Mouse (Mus musculus) ES-Bruce4 (cell line): Measurements from ENCODE around the gene Nudt21. TPM values are rescaled to one million over a fixed set of nuclear protein-coding genes. Genes with fewer than 3 reads are reported as not detected.

Experiments
- H3K27ac ChIP-seq: 2 replicates; pipeline ENCODE4 v1.5.1; 2012; ENCODE audit warnings: low read length, inconsistent platforms; ENCODE audit not compliant: insufficient read depth
- H3K27me3 ChIP-seq: 2 replicates; pipeline ENCODE4 v1.6.1; 2012; ENCODE audit warnings: mild to moderate bottlenecking, low read length, inconsistent platforms; ENCODE audit not compliant: control insufficient read depth, poor library complexity, insufficient read depth, severe bottlenecking
- H3K36me3 ChIP-seq: 2 replicates; pipeline ENCODE4 v1.6.1; 2012; ENCODE audit warnings: inconsistent platforms, mild to moderate bottlenecking, low read length, moderate library complexity; ENCODE audit not compliant: control insufficient read depth, poor library complexity, insufficient read depth, severe bottlenecking
- H3K4me1 ChIP-seq: one replicate; pipeline ENCODE4 v1.8.1; 2011; ENCODE audit warnings: low read length; ENCODE audit not compliant: control insufficient read depth, insufficient read depth
- H3K4me3 ChIP-seq: 2 replicates; pipeline ENCODE4 v1.5.1; 2011; ENCODE audit warnings: low read depth, mild to moderate bottlenecking, low read length
- H3K9ac ChIP-seq: 2 replicates; pipeline ENCODE4 v1.6.1; 2012; ENCODE audit warnings: low read depth, mild to moderate bottlenecking, inconsistent platforms; ENCODE audit not compliant: poor library complexity, severe bottlenecking
- H3K9me3 ChIP-seq: replicated peaks from 2 replicates; pipeline ENCODE4 v1.6.1; 2012; ENCODE audit warnings: mild to moderate bottlenecking, low read length, inconsistent platforms; ENCODE audit not compliant: control insufficient read depth, poor library complexity, insufficient read depth, severe bottlenecking
- CTCF ChIP-seq: IDR thresholded peaks from one replicate; pipeline ENCODE4 v1.8.1; 2011; ENCODE audit warnings: low read depth, low read length
- EP300 ChIP-seq: IDR thresholded peaks from 2 replicates; pipeline ENCODE4 v1.6.1; 2011; ENCODE audit warnings: low read depth, low read length; ENCODE audit not compliant: insufficient read depth
- POLR2A ChIP-seq: IDR thresholded peaks from one replicate; pipeline ENCODE4 v1.8.1; 2011; ENCODE audit warnings: low read length; ENCODE audit not compliant: insufficient read depth
- polyA plus RNA-seq: library from polyadenylated mRNA; stranded (reverse); fragments of >200 nt; gene quantifications from 2 replicates; pipeline ENCODE4 v1.2.4, GENCODE M21; 2011; ENCODE audit warnings: low read depth; ENCODE audit not compliant: missing spikeins, insufficient read depth, insufficient read length

Gene Nudt21
- polyA plus RNA-seq, 1 experiment: 233 TPM

GRCm38 (mm10) chr8:94023916-94024315 lies 12.9 kb downstream of the Nudt21 start:
- H3K9ac ChIP-seq: no peak overlapping the region
- TF ChIP-seq EP300: no peak
- no peak overlapping the region for H3K4me3 ChIP-seq
- H3K27ac ChIP-seq: no peak overlapping the region
- no peaks in the 10 kb centered on the region for H3K9me3 ChIP-seq
- peaks cover 77% of the 10 kb centered on the region for H3K36me3 ChIP-seq
- H3K4me1 ChIP-seq: no peaks in the 10 kb centered on the region
- no peaks in the 10 kb centered on the region for H3K27me3 ChIP-seq

- Histone ChIP-seq H3K9me3 (no peaks in the 10 kb centered on the region), H3K36me3 (no peaks in the 10 kb centered on the region), H3K9ac (peak overlapping the region; percentile 94), H3K27ac (no peak overlapping the region), H3K27me3 (peaks cover 2% of the 10 kb centered on the region), H3K4me3 (peak overlapping the region; percentile 94), H3K4me1 (peaks cover 2% of the 10 kb centered on the region)
- no peak for TF ChIP-seq CTCF
- no peak for TF ChIP-seq POLR2A
- TF ChIP-seq EP300: no peak
These were observed 23.7 kb downstream of the Nudt21 start for GRCm38 (mm10) chr8:94013026-94013612.

DNA sequence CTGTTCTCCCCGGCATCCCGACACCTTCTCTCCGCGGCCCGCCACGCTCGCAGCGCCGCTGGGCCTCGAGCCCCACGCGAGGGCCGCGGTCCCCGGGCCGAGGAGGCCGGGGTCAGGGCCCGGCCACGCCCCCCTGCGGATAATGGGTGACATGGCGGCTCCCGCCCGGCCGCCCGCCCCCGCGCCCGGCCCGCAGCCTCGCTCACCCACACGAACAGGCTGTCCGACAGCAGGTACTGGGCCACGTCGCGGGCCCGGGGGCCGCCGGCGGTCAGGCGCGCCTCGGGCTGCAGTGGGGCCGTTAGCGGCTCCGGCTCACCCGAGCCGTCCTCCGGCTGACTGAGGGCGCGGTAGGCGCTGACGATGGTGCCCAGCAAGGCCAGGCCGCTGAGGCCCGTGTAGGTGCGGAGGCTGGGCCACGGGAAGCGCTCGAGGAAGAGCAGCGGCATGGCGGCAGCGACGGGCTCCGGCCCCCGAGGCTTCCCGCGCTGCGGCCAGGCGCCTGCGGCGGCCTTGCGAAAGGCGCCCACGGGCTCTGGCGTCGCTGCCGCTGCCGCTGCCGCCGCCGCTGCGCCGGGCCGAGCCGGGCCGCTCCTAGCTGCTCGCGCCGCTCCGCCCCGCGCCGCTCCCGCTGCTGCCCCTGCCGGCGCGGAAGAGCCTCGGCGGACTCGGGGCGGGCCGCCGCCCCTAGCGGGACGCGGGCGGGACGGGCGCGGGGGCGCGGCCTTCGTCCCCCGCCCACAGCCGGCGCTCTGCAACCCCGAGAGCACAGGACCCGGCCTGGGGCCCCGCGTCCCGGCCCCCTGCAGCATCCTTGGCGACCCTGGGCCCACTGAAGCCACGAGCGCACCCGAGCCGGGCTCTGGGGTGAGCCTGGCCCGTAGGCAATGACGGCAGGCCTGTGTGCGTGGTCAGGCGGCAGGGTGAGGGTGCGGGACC lies 24.5 kb downstream of the Nudt21 start, which contains the start of gene Amfr:
Amfr (minus strand) TSS at position 830 of the 939 bp plus-strand sequence.
- Histone ChIP-seq H3K36me3 (no peaks in the 10 kb centered on the region), H3K27me3 (peaks cover 2% of the 10 kb centered on the region), H3K9ac (peak within 1 kb of the TSS; percentile 94), H3K4me1 (peaks cover 2% of the 10 kb centered on the region), H3K27ac (no peak within 1 kb of the TSS), H3K4me3 (peak within 1 kb of the TSS; percentile 94), H3K9me3 (no peaks in the 10 kb centered on the region)
- TF ChIP-seq CTCF: no peak
- no peak for TF ChIP-seq POLR2A
- no peak for TF ChIP-seq EP300

DNA sequence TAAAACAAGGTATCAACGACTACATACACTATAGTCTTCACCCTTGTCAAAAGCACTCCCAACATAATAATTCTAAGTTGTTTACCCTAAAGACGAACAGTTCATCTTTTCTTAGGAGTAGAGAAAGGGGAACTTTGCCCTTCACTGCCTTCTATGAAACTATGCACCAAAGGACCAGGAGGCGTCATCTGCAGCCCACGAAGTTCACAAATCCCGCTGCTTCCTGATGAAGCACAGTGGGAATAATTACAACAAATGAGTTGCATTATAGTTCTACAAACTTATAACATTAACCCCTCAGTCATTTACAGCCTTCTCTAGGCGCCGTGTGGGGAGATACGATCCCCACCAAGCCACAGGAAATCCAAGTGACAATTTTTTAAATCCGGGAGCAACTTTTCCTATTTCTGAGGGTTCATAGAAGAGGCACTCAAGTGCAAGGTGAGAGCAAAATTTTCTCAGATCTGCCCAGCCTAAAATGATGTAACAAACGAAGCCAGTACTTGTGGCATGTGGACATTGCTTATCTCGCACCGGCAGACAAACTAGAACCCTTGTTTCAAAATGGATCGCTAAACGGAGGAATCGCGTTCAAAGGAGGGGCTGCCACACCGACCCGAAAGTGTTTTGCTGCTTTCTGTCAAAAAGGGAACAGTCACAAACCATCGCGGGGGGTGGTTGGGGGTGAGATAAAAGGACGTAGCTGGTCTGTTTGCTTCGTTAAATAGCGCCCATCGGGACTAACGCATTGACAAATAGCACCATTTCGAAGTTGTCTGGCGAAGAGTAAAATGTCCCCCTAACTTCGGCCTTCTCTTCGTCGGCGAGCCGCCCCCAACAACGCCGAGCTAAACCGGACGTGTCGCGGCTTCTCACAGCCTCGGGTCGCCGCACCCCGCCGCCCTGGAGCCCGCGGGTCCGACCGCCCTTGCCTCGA lies 25.5 kb downstream of the Nudt21 start:
- Histone ChIP-seq H3K9me3 (no peaks in the 10 kb centered on the region), H3K36me3 (no peaks in the 10 kb centered on the region), H3K4me3 (peak overlapping the region; percentile 69), H3K27ac (no peak overlapping the region), H3K27me3 (peaks cover 2% of the 10 kb centered on the region), H3K9ac (peak overlapping the region; percentile 94), H3K4me1 (peaks cover 2% of the 10 kb centered on the region)
- no peak for TF ChIP-seq EP300
- TF ChIP-seq POLR2A: no peak

DNA sequence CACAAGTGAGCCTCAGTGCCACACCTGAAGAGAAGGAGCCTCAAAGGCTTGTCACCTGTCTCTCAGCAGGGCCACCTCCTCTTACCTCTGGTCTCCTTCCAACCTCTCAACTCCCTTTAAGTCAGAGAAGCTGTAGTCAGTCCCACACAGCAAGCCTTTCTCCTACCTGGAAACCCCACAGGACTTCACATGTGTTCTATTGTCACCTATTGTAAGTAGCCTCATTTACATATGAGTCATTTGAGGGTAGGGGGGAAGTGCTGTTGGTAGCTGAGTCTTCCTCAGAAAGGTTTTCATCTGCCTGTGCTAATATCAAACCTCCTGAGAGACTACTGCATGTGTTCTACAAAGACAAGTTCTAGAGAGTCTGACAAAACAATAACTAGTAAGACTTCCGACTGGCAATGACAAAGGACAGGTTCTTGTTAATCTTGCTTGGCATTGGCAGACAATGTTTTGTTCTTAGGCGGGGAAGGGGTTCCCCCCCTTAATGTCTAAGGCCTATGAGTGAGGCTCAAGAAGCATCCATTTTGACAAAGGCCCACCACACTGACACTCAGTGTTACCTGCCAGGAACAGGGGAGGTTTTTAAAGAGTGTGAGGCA lies 26.6 kb downstream of the Nudt21 start:
- TF ChIP-seq CTCF (no peak), EP300 (no peak), POLR2A (no peak)
- no peak overlapping the region for H3K4me3 ChIP-seq

More for the DNA sequence above, 26.6 kb downstream of the Nudt21 start:
- H3K36me3 ChIP-seq: no peaks in the 10 kb centered on the region
- peaks cover 2% of the 10 kb centered on the region for H3K4me1 ChIP-seq
- H3K27me3 ChIP-seq: peaks cover 2% of the 10 kb centered on the region
- no peaks in the 10 kb centered on the region for H3K9me3 ChIP-seq
- no peak overlapping the region for H3K27ac ChIP-seq
- H3K9ac ChIP-seq: no peak overlapping the region
